Mouse (Mus musculus): ENCODE measurements around the gene Clba1.
A peak's percentile ranks its signal among the peaks of the same experiment; 100 is the strongest.

Gene Clba1

GRCm38 (mm10) chr12:112808587-112809364 is at the start of gene Clba1:
Gene Clba1, plus strand, starts transcription at chr12:112808937.
- DNase-seq = peak; percentile 96

- no peak for DNase-seq
Observed at GRCm38 (mm10) chr12:112759471-112759870, 49.3 kb upstream of the Clba1 start.

- DNase-seq = peak; percentile 74
Observed at GRCm38 (mm10) chr12:112760154-112760926, 48.4 kb upstream of the Clba1 start, which contains the start of gene Pld4. Gene Pld4, plus strand, starts transcription at chr12:112760655.

GRCm38 (mm10) chr12:112761411-112761810 is 47.3 kb upstream of the Clba1 start:
- peak; percentile 32 for DNase-seq

- peak; percentile 62 for DNase-seq
Observed at GRCm38 (mm10) chr12:112762018-112762417, 46.7 kb upstream of the Clba1 start.

- DNase-seq = no peak
Observed at GRCm38 (mm10) chr12:112763176-112763575, 45.6 kb upstream of the Clba1 start.

- no peak for DNase-seq
Observed at GRCm38 (mm10) chr12:112764141-112764540, 44.6 kb upstream of the Clba1 start.

GRCm38 (mm10) chr12:112764991-112765390 is 43.7 kb upstream of the Clba1 start:
- no peak for DNase-seq

- no peak for DNase-seq
Observed at GRCm38 (mm10) chr12:112766586-112766985, 42.2 kb upstream of the Clba1 start.

- DNase-seq = no peak
Observed at GRCm38 (mm10) chr12:112767036-112767890, 41.5 kb upstream of the Clba1 start.

- DNase-seq = no peak
Observed at GRCm38 (mm10) chr12:112768166-112768565, 40.6 kb upstream of the Clba1 start.

GRCm38 (mm10) chr12:112769031-112769430 is 39.7 kb upstream of the Clba1 start:
- no peak for DNase-seq

- DNase-seq = no peak
Observed at GRCm38 (mm10) chr12:112769751-112770150, 39.0 kb upstream of the Clba1 start.

GRCm38 (mm10) chr12:112770396-112770795 is 38.3 kb upstream of the Clba1 start:
- DNase-seq = no peak

- no peak for DNase-seq
Observed at GRCm38 (mm10) chr12:112772306-112772705, 36.4 kb upstream of the Clba1 start.

- DNase-seq = no peak
Observed at GRCm38 (mm10) chr12:112773366-112773765, 35.4 kb upstream of the Clba1 start.

- no peak for DNase-seq
Observed at GRCm38 (mm10) chr12:112774026-112774425, 34.7 kb upstream of the Clba1 start.

GRCm38 (mm10) chr12:112774481-112774880 is 34.3 kb upstream of the Clba1 start:
- DNase-seq = no peak

- DNase-seq = no peak
Observed at GRCm38 (mm10) chr12:112791026-112791425, 17.7 kb upstream of the Clba1 start.

- peak; percentile 78 for DNase-seq
Observed at GRCm38 (mm10) chr12:112793601-112794355, 15.0 kb upstream of the Clba1 start.

GRCm38 (mm10) chr12:112794356-112794816 is 14.4 kb upstream of the Clba1 start:
- DNase-seq = no peak

GRCm38 (mm10) chr12:112794998-112795397 is 13.7 kb upstream of the Clba1 start:
- no peak for DNase-seq
